In the genomic region with DNA sequence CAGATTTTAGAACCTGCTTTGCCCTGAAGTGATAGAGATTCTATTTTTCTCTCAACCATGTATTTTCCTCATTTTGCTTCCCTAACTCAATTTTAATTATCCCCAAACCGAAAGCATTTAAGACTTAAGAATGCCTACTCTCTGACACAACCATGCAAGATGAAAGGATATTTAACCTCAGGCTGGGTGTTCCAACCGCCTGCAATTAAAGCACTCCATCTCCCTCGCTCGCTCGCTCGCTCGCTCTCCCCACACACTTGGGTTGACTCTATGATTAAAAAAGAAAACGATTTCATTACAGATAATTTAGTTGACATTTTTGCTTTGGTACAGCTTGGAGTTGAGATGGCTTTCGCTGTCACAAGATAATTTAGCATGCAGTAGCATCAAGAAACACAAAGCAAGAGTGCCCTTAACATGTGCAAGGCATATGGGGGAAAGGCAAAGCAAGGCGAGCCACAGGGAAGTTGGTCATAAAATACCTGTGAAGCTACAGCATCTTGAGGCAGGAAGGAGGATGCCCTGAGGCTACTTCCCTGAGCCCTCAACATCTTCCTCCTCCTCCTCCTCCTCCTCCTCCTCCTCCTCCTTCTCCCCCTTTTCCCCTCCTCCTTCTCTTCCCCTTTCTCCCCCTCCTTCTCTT, we compare ENCODE assay signal across 18 mouse cellular contexts.
DNase-seq lines count a peak whose midpoint lies in the region; ATAC-seq and TF ChIP-seq lines count a peak whose summit lies in the region.
"Had no signal": no experiment of that assay in that cellular context is flagged by ENCODE, and none has a peak within 500 bp of the region (broad histone marks: within the 10 kb centered on the region; RNA-seq: fewer than 3 reads in every experiment).

No protein-coding gene starts in this region.

- no peaks in the 10 kb centered on the region for H3K27me3 ChIP-seq in liver, embryonic 11.5 days (replicated peaks; ENCODE audit: control insufficient read depth, insufficient read depth, low read length)
- H3K27me3 ChIP-seq in liver, embryonic 12.5 days (replicated peaks), result peaks cover 22% of the 10 kb centered on the region
- H3K27me3 ChIP-seq in forebrain, embryonic 14.5 days (replicated peaks; ENCODE audit: control insufficient read depth, insufficient read depth, low read length), result no peaks in the 10 kb centered on the region
- no peaks in the 10 kb centered on the region for H3K27me3 ChIP-seq in hindbrain, embryonic 15.5 days
- no peaks in the 10 kb centered on the region for H3K27me3 ChIP-seq in midbrain, postnatal 0 days (ENCODE audit: insufficient read depth, low read length)
- H3K27me3 ChIP-seq in heart, embryonic 11.5 days (ENCODE audit: control insufficient read depth, insufficient read depth, low read length), result no peaks in the 10 kb centered on the region
- H3K27me3 ChIP-seq: lung, embryonic 15.5 days had no signal

- H3K4me1 ChIP-seq in liver, embryonic 11.5 days (replicated peaks; ENCODE audit: control insufficient read depth, insufficient read depth, low read length), result peaks cover 3% of the 10 kb centered on the region; the same call in 1 of the 2 replicates
- peaks cover 17% of the 10 kb centered on the region for H3K4me1 ChIP-seq in liver, embryonic 12.5 days
- peaks cover 18% of the 10 kb centered on the region for H3K4me1 ChIP-seq in forebrain, embryonic 14.5 days (ENCODE audit: control insufficient read depth, insufficient read depth, low read length)
- H3K4me1 ChIP-seq in hindbrain, embryonic 15.5 days (replicated peaks), result peaks cover 33% of the 10 kb centered on the region
- no peaks in the 10 kb centered on the region for H3K4me1 ChIP-seq in midbrain, postnatal 0 days (ENCODE audit: insufficient read depth, low read length)
- peaks cover 9% of the 10 kb centered on the region for H3K4me1 ChIP-seq in heart, embryonic 11.5 days (ENCODE audit: control insufficient read depth, insufficient read depth, low read length)

- no peak overlapping the region for H3K4me2 ChIP-seq in liver, embryonic 11.5 days
- H3K4me2 ChIP-seq in liver, embryonic 12.5 days, result no peak overlapping the region
- no peak overlapping the region for H3K4me2 ChIP-seq in forebrain, embryonic 14.5 days (ENCODE audit: low read length)
- H3K4me2 ChIP-seq in hindbrain, embryonic 15.5 days, result no peak overlapping the region
- no peak overlapping the region for H3K4me2 ChIP-seq in midbrain, postnatal 0 days (ENCODE audit: low read depth, low read length, poor library complexity, severe bottlenecking)
- no peak overlapping the region for H3K4me2 ChIP-seq in heart, embryonic 11.5 days
- H3K4me2 ChIP-seq: lung, embryonic 15.5 days had no signal

- H3K36me3 ChIP-seq in liver, embryonic 11.5 days (ENCODE audit: control insufficient read depth, insufficient read depth, low read length), result no peaks in the 10 kb centered on the region
- H3K36me3 ChIP-seq in liver, embryonic 12.5 days, result no peaks in the 10 kb centered on the region
- no peaks in the 10 kb centered on the region for H3K36me3 ChIP-seq in forebrain, embryonic 14.5 days (ENCODE audit: control insufficient read depth, insufficient read depth, low read length)
- no peaks in the 10 kb centered on the region for H3K36me3 ChIP-seq in hindbrain, embryonic 15.5 days
- no peaks in the 10 kb centered on the region for H3K36me3 ChIP-seq in midbrain, postnatal 0 days (ENCODE audit: insufficient read depth, low read length)
- no peaks in the 10 kb centered on the region for H3K36me3 ChIP-seq in heart, embryonic 11.5 days (ENCODE audit: control insufficient read depth, insufficient read depth, low read length)
- H3K36me3 ChIP-seq: G1E; lung, embryonic 15.5 days had no signal

- no peak for TF ChIP-seq CTCF in midbrain, postnatal 0 days (IDR thresholded peaks at IDR 0.05)

- WGBS in liver, embryonic 11.5 days, result 86% methylated on average over 10 of the region's 10 CpGs
- WGBS in liver, embryonic 12.5 days (ENCODE audit: insufficient replicate concordance), result 73% methylated on average over 10 of the region's 10 CpGs
- WGBS in forebrain, embryonic 14.5 days, result 42% methylated on average over 10 of the region's 10 CpGs
- 58% methylated on average over 10 of the region's 10 CpGs for WGBS in hindbrain, embryonic 15.5 days
- WGBS in midbrain, postnatal 0 days, result 57% methylated on average over 10 of the region's 10 CpGs
- WGBS in heart, embryonic 11.5 days (ENCODE audit: insufficient replicate concordance), result 89% methylated on average over 10 of the region's 10 CpGs

- H3K4me3 ChIP-seq in liver, embryonic 11.5 days (ENCODE audit: low read depth, low read length), result no peak overlapping the region
- no peak overlapping the region for H3K4me3 ChIP-seq in liver, embryonic 12.5 days
- no peak overlapping the region for H3K4me3 ChIP-seq in forebrain, embryonic 14.5 days (ENCODE audit: low read depth, low read length)
- H3K4me3 ChIP-seq in hindbrain, embryonic 15.5 days, result no peak overlapping the region
- no peak overlapping the region for H3K4me3 ChIP-seq in midbrain, postnatal 0 days (ENCODE audit: low read depth, low read length)
- H3K4me3 ChIP-seq in heart, embryonic 11.5 days (ENCODE audit: low read depth, low read length), result no peak overlapping the region
- H3K4me3 ChIP-seq: erythroblast, embryonic 14.5 days; gastrocnemius, adult 2 months; heart, adult 2 months; lung, embryonic 15.5 days had no signal

- DNase-seq in liver, embryonic 11.5 days (ENCODE audit: low spot score), result peak; percentile 16
- DNase-seq in forebrain, embryonic 14.5 days (ENCODE audit: low spot score), result peak; percentile 51
- DNase-seq in midbrain, postnatal 0 days (ENCODE audit: low spot score), result no peak
- no peak for DNase-seq in cerebellum, adult 9-11 months
- no peak for DNase-seq in cerebellum, postnatal 10 days
- DNase-seq: adrenal gland, postnatal 10 days; gastrocnemius, adult 2 months; heart, adult 2 months; heart, postnatal 36 days; kidney, adult 11 months; kidney, postnatal 14 days; layer of hippocampus, adult 9-11 months had no signal

- H3K27ac ChIP-seq in liver, embryonic 11.5 days (ENCODE audit: low read depth, low read length), result no peak overlapping the region
- no peak overlapping the region for H3K27ac ChIP-seq in liver, embryonic 12.5 days
- H3K27ac ChIP-seq in forebrain, embryonic 14.5 days (ENCODE audit: low read depth, low read length), result no peak overlapping the region; the same call in 1 of the 2 replicates
- H3K27ac ChIP-seq in hindbrain, embryonic 15.5 days (replicated peaks), result peak overlapping the region; percentile 60
- no peak overlapping the region; the same call in 1 of the 2 replicates for H3K27ac ChIP-seq in midbrain, postnatal 0 days (ENCODE audit: low read depth, low read length)
- H3K27ac ChIP-seq in heart, embryonic 11.5 days (ENCODE audit: low read depth, low read length), result no peak overlapping the region
- H3K27ac ChIP-seq: gastrocnemius, adult 2 months; heart, adult 2 months; lung, embryonic 15.5 days had no signal

- no peak for ATAC-seq in liver, embryonic 11.5 days (replicated peaks; ENCODE audit: low FRiP score)
- ATAC-seq in liver, embryonic 12.5 days, result no peak
- 0 out of 2 replicates have a peak, but pooled peaks have one; percentile 40 for ATAC-seq in forebrain, embryonic 14.5 days
- ATAC-seq in hindbrain, embryonic 15.5 days (ENCODE audit: low FRiP score, low read depth), result 0 out of 2 replicates have a peak, but pooled peaks have one; percentile 50
- 0 out of 2 replicates have a peak, but pooled peaks have one; percentile 44 for ATAC-seq in midbrain, postnatal 0 days (ENCODE audit: low FRiP score)
- no peak for ATAC-seq in heart, embryonic 11.5 days (replicated peaks; ENCODE audit: insufficient number of reproducible peaks, low FRiP score, low TSS enrichment)

- no peaks in the 10 kb centered on the region for H3K9me3 ChIP-seq in liver, embryonic 11.5 days (ENCODE audit: control insufficient read depth, low read length)
- H3K9me3 ChIP-seq in liver, embryonic 12.5 days (replicated peaks), result no peaks in the 10 kb centered on the region
- no peaks in the 10 kb centered on the region for H3K9me3 ChIP-seq in forebrain, embryonic 14.5 days (replicated peaks; ENCODE audit: control insufficient read depth, low read length)
- H3K9me3 ChIP-seq in hindbrain, embryonic 15.5 days, result no peaks in the 10 kb centered on the region
- no peaks in the 10 kb centered on the region for H3K9me3 ChIP-seq in midbrain, postnatal 0 days (ENCODE audit: low read length)
- H3K9me3 ChIP-seq in heart, embryonic 11.5 days (replicated peaks; ENCODE audit: control insufficient read depth, low read length), result no peaks in the 10 kb centered on the region
- H3K9me3 ChIP-seq: G1E; lung, embryonic 15.5 days had no signal

- no peak overlapping the region for H3K9ac ChIP-seq in liver, embryonic 11.5 days (ENCODE audit: low read depth, low read length)
- no peak overlapping the region for H3K9ac ChIP-seq in liver, embryonic 12.5 days
- no peak overlapping the region for H3K9ac ChIP-seq in forebrain, embryonic 14.5 days (ENCODE audit: low read length)
- no peak overlapping the region for H3K9ac ChIP-seq in hindbrain, embryonic 15.5 days
- no peak overlapping the region for H3K9ac ChIP-seq in midbrain, postnatal 0 days (replicated peaks; ENCODE audit: low read length, poor library complexity, severe bottlenecking)
- H3K9ac ChIP-seq in heart, embryonic 11.5 days (ENCODE audit: low read depth, low read length), result no peak overlapping the region
- H3K9ac ChIP-seq: lung, embryonic 15.5 days had no signal

Comparison
In these comparisons a context has a peak if more than half of its experiments do, and no peak if none do; other contexts are left out.
1. ATAC-seq: peak in forebrain, embryonic 14.5 days (single experiment), hindbrain, embryonic 15.5 days (single experiment) and midbrain, postnatal 0 days (single experiment); none in liver, embryonic 11.5 days (single experiment), liver, embryonic 12.5 days (single experiment) and heart, embryonic 11.5 days (single experiment).
2. DNase-seq: peak in liver, embryonic 11.5 days (single experiment) and forebrain, embryonic 14.5 days (single experiment); none in midbrain, postnatal 0 days (single experiment), cerebellum, adult 9-11 months (single experiment) and cerebellum, postnatal 10 days (0 of 2).